Mouse (Mus musculus): ENCODE data around the gene Syt2.

GRCm38 (mm10) chr1:134777201-134777885, 130.9 kb downstream of the Syt2 start:
- TF ChIP-seq CTCF (IDR thresholded peaks at IDR 0.05; ENCODE audit: extremely low read depth, insufficient read depth, insufficient read length, insufficient replicate concordance) (no peak), POLR2A (IDR thresholded peaks at IDR 0.05; ENCODE audit: low read depth, low read length) (no peak)

Data from spleen, adult 2 months (tissue).